Mouse (Mus musculus) A20 (cell line): ENCODE data around the gene Me3.
A peak's percentile ranks its signal among the peaks of the same experiment; 100 is the strongest.

Experiments used
- DNase-seq: peaks from one replicate; pipeline ENCODE4 v3.0.0-alpha.2; 2011; ENCODE audit warnings: low read depth, low spot score

The Me3 gene

DNA sequence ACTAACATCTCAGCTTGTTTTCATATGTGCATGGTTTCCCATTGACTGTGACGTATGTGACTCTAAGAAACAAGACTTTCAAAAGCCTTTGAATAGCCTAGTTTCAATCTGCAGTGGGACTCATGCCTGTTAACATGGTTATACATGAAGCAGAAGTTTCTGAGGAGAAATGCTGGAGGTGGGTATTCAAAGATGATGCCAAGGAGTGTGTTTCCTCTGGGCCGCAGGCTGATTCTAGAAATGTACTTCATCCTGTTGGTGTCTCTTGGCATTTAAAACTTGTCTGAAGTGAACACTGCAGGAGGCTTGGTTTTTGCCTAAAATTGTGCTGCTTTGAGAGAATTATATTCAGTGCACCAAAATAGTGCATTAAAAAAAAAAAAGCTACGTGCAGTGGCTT lies 34.2 kb downstream of the Me3 start:
- no peak for DNase-seq

DNA sequence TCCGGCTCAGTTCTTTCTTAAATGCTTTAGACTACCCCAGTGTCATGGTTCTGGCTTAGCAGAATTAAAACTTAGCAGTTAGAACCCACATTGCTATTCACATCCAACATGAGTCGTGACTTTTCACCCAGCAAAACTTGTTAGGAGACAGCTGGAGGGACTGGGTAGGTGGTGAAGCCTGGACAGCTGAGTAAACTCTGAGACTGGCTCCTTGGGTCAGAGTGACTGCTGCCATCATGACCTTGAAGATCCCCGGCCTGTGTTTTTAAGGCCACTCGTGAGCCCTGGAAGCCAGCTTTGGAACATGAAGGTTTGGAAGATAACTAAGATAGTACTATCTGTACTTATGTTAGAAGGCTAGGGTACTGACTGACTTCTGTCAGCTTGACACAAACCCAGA lies 35.4 kb downstream of the Me3 start:
- DNase-seq = no peak

DNA sequence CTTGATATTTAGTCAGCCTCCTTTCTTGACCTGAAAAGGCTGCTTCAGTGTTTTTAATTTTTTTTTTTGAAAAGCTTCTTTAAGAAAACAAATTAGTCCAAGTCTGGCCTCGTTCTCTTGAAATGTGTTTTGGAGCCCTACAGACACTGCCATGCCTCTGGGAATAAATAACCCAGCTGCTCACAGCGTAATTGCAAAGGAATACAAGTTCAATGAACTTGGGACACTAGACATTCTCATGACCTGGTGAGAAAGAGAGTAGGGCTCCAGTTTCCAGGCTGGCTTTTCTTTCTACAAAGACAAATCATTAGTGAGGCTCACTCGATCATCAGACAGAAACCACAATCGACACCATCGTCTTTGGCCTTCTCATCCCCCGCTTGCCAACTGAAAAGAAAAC lies 37.3 kb downstream of the Me3 start:
- no peak for DNase-seq

DNA sequence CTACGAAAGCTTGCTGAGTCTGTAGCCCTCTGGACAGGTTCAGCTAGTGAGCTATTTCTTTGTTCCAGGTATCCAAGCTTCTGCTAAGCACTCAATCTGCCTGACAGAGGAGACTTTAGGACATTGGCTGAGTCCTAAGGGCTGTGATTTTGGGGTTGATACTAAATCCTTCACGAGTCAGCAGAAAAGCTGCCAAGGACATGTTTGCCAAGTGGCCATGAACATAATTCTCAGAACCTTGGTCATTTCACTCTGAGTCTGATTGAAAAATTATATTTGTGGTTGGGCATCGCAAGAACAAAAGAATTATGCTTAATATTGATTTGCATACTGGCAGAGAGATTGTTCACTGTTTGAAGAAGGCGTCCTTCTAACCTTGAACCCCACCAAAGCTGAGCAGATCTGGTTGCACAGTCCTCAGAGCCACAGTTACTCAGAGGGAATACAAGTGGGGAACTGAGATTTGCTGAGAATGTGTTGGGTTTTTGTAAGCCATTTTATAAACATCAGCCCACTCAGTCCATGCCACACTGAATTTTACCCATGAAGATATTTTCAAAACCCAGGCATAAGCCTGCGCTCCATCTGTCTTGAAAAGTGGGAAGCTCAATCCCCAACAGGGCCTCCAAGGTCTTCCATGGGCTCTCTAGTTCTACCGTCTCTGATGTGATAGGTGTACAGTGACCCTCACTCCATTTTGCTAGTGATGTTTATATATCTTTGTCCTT lies 39.1 kb downstream of the Me3 start:
- DNase-seq = no peak

DNA sequence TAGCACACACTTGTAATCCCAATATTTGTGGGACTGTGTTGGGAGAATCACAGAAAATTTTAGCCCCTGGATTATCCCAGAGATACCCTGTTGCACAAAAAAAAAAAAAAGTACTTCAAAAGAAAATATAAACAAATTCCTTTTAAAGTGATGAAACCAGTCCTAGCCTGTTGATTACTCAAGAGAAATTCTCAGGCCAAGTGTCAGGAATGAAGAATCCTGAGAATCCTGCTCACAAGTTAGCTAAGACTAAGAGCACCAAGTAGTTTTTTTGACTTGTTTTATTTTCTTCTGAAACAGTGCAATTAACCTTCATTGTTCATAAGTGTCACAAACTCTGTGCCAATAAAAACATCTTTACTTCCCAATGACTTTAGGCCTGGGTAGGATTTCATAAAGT lies 44.0 kb downstream of the Me3 start:
- no peak for DNase-seq

DNA sequence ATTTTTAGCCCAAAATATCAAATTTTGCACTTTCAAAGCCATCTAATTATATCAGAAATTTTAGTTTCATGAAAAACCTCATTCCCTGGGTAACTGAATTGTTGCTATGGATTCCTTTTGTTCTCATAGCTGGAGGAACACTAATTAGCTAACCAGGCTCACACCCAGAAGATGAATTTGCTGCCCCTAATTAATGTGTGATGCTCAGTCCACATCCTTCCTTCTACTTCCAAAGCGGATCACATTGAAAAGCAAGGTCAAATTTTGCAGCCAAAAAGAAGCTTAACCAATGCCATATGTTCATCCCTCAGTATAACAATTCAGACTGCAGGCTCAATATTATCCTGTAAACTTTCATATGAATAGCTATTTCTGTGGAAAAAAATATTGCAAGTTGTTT lies 45.7 kb downstream of the Me3 start:
- no peak for DNase-seq

DNA sequence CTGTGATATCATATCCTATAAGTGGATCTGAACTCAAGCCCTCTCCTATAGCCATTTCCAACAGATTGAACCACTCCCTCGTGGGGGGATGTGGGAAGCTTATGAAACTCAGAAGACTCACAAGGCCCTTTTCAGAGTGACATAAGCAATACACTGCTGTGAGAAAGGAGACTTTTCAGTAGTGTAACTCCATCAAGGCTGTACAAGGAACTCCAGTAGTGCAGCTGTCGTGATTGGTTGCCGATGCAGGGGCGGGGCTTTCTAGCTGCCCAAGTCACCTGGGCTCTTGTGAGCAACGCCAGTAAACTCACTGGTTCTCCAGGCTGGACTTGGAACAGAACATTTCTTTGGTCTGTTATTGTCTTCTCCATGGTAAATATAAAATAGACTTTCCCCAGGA lies 46.5 kb downstream of the Me3 start:
- no peak for DNase-seq

DNA sequence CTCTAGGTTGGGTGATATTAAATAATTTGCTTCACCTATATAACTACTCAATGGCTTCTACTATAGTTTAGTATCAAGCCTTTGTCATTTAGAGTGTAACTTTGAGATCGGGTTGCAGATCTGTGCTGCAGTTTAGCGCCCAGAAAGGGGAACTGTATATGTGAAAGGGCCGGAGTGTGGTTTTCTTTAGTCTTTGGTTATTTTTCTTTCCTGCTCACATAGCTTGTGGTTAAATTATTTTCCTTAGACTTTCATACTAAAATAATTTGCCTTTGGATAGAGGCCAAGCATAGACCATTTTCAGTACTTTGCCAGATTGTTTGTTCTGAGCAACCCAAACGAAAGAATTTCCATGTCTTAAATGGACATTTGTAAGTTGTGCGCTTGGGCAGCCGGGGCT lies 46.9 kb downstream of the Me3 start:
- no peak for DNase-seq

DNA sequence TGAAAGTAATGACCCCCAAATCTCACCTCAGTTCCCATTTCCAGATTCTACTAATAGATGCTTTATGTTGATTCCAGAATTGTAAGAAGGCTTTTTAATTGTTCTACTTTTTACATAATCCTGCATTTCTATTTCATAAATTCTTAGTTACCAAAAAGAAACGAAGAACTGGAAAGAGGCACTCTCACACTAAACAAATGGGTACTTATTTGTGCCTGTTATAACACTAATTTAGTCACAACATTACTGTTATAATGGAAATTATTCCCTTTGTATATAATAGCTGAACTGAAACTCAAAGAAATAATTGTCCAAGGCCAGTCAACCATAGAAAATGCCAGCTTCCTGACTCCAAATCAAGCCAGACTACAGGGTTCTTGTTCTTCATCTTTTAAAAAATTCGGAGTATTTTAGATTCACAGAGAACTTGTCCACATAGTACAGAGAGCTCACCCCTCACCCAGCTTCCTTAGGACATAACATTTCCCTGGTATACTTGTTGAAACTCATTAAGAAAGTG lies 47.5 kb downstream of the Me3 start:
- no peak for DNase-seq

DNA sequence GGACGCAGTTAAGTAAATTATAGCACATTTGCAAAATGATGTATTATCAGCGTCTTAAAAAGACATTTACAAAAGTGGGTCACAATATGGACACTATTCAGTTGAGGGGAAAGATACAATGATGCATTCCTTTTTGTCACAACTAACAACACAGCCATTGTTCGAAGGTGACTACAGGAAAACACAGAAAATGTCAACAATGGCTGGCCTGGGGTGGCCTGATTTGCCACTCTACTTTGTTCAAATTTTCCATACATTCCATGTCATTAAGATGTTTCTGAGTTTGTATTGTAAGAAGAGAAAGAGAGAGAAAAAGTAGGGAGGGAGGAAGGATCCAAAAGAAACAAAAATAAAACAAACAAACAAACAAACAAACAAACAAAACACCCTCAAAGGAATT lies 48.7 kb downstream of the Me3 start:
- DNase-seq = no peak

DNA sequence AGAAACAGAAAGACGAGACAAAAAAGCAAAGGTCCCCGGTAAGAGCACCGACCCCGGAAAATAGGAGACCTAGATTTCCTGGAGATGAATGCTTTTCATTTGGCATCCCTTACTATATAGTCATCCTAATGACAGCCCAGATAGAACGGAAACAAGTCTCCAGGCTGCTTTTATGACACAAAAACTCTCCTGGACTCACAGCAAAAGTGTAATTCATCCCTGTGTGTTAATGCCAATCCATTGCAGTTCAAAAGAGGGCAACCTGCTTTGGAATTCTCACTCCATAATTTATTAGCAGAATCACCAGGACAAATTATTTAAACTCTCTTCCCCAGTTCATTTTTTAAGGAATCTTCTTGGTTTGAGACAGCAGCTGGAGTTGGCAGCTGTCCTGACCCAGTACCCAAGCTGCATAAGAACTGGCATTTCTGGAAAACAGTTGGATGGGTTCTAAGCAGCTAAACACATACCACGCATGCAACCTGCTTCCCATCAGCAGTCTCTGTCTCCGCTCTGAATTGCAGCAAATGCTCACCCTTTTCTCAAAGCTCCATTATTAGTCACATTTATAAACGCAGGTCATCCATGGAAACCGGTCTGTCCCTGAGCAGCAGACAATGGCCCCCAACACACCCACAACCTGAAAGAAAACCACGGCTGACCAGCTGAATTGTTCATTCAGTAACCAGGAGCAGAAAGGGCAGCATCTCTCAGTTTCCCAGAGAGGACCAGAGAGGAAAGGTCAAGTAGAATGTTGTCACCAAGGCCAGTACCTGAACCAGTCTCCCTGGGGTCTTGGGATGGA lies 49.7 kb downstream of the Me3 start:
- no peak for DNase-seq

DNA sequence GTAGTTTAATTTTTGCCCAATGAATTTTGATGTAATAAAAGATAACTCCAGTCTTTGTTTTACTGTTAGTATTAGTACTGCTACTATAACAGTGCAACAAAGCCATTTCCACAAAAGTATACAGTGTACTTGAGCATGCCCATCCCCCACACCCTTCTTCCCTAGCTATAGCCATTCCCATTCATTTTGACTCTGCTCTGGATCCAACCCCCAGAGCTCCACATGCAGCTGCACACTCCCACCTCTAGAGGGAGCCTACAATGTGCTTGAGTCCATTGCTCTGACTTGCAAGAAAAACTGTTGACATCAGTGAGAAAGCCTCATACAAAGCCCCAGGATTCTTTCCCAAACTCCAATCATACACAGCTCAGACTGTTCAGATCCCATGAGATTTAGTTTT lies 66.0 kb downstream of the Me3 start:
- peak; percentile 30 for DNase-seq

DNA sequence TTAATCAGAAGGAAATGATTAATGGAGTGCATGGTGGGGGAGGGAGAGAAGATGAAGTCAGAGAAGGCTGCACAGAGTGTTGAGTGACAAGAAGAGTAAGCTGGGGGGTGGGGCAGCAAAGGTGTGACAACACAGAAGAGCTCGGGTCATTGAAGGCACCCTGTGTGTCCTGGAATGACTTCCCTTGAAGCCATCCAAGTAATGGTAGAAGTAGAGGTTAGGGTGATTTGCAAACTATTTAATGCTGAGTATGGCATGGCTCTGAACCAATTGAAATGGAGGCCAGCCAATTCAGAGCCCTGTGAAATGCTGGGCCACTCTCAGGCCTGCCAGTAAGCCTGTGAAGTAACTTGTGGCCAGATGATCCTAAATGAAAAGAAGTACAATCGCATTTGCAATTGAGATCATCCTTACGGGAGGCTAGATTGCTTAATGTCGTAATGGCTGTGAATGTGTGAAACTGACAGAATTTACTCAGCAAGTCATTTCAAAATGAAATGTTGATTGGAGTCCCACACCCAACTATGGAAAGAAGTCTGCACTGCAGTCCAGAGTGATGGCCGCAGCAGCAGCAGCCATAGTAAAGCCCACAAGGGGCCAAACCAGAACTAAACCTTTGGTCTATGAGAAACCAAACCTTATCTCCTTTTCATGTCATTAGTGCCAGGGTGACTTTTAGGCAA lies 67.6 kb downstream of the Me3 start:
- DNase-seq = no peak

DNA sequence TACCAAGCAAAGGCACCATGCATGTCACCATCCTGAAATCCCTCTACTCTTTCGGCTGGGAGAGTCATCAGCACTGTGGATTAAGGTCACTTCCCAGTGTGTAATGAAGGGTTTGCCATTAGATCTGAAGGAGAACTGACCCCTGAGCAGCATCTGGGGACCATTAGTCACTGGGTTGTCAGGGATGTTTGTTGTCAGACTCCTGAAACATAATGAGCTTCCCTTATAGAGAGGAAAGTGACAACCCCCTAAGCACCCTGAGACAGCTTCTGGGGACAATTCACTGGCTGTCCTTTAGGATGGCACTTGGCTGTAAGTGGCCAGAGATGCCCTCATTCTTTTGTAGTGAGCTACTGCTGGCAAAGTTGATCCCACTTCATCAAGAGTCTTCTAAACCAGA lies 68.3 kb downstream of the Me3 start:
- DNase-seq = no peak

DNA sequence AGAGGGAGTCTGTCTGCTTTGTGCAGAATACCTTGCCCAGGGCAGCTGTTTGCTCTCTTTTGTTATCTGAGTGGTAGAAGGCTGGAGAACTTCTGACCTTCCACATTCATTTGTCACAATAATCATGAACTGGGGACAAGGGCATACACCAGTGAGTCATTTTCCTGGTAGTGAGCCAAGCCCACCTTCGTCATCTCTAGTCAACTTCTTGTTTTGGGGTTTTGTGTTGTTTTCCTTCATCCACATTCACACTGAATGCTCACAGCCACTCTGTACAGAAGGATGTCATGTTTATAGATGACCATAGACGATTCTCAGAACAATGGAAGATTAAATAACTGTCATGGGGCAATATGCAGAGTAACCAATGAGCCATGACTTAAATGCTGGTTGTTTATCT lies 78.6 kb downstream of the Me3 start:
- no peak for DNase-seq

DNA sequence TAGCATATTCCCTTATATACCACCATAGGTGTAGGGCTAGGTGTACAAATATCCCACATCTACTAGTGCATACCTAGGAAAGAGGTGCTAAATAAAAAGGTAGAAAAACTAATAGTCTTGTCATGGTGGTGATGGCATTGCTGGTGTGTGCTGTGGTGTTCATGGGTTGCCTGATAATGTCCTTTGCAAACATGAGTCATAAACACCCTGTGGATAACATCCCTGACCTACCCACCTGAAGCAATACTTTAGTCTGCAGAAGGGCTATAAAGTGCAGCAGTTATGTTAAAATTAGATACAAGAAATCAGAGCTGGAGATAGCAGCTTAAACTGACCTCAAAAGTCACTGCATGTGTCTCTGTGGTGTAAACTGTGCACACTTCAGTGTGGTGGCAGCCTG lies 80.9 kb downstream of the Me3 start:
- DNase-seq = no peak

DNA sequence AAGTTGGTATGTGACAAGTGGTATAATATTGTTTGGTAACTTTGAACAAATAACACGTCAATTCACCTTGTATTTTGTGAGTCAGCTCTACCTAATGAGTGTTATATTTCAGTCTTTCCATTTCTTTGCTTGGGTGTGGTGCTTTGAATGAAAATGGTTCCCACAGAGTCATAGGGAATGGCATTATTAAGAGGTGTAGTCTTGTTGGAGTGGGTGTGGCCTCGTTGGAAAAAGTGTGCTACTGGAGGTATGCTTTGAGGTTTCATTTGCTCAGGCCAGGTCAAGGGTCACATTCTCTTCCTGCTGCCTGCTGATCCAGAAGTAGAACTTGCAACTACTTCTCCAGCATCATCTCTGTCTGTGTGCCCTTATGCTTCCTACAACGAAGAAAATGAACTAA lies 84.0 kb downstream of the Me3 start:
- DNase-seq = no peak

DNA sequence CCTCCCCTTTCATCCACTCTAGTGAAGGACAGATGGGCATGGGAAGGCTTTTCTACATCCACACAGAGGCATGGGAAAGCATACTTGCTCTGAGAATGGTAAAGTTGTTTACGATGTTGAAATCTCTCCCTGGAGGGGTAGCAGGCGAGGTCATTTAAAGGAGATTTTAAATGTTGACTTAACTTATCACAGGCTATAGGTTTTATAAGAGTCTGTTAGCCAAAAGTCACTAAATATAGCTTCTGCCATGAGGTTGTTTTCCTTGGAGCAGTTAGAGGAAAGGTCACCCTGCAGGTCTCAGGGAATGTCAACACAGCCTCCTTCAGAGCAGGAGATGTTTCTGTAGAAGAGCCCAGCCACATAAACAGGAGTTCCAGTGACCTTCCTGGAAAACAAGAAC lies 85.3 kb downstream of the Me3 start:
- no peak for DNase-seq

DNA sequence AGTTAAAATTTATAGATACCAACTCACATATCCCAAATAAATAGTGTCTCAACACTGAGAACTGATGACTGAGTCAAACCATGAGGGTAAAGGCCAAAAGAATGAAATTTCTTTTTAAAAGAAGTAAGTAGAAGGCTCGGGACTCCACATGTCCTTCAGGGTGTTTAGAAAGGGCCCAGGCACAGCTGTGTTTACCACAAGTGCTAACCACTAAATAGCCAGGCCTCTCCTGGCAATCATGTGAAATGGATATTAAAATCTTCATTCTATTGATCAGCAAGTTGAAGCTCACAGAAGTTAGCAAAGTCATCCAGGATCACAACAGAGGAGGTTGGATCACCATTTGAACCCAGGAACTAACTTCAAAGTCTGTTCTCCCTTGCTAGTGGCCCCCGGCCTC lies 86.1 kb downstream of the Me3 start:
- DNase-seq = no peak

DNA sequence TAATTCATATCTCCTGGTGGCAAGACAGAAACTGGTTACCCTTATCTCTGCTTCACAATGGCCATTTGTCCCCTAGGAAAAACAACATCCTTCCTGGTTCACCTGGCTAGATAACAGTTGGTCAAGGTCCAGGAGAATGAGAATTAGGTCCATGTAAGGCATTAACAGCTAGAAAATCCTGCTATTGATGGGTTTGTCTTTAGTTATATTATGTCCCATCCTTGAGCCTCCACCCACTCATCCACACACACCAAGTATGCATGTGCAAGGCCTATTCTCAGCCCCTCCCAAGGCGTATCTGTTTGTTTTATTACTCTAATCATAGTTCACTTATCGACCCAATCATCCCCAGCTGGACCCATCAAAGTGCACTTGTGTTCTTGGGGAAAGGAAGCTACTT lies 88.1 kb downstream of the Me3 start:
- no peak for DNase-seq

DNA sequence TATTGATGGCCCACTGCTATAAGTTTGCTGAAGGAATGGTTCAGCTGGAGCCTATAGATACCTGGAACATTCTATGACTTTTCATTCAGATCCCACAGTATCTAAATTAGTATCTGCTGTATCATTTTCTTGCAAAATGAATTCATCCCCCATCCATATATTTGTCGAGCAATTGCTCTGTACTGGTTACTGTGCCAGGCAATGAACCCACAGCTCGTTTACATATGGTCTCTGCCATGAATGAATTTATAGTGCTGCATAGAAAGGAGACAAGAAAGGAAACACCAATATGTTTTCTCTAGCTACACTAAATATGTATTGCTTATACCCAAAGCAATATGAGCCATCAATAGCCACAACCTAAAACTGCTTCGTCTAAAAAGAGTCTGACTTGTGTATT lies 94.5 kb downstream of the Me3 start:
- no peak for DNase-seq

DNA sequence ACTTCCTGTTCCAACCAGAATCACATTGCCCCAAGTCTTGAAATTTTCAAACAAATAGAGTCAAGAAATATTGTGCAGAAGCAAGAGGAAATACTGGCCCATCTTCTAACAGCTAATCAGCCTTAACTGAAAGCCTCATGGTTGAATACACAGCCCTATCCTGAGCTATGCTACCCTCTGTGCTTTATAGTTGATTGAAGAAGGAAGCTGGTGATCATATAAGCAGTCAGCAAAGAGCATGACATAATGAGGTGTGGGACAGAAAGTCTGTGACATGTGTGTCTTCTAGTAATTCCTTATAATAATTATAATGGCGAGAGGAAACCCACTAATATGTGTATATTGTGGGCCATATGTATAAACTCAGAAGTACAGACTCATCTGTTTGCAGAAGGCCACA lies 95.4 kb downstream of the Me3 start:
- no peak for DNase-seq

DNA sequence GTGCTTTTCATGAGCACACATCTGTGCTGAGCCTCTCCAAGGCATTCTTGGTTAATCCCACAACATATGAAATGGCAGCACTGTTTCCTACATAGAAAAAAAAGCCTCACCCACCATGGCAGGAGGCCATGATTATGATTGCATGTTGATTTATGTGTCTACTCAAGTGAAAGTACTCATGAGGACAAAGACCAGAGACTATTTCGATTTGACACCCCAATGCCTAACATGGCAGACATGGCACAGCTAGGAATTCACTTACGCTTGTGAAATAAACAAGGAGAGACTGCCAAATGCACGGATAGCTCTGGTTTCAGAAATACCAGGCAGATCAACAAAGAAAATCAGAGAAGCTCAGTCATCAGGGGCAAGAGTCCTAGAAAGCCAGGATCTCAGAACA lies 96.2 kb downstream of the Me3 start:
- no peak for DNase-seq
